Mouse (Mus musculus) stomach, postnatal 0 days (tissue): Measurements from ENCODE around the gene Prok2. TPM values are rescaled to one million over a fixed set of nuclear protein-coding genes. Genes with fewer than 3 reads are reported as not detected.

Source experiments
- ATAC-seq: fragments of 200-750 bp; cut with Nextera tagmentation; 2 replicates; pipeline ENCODE4 v1.8.0; 2017; ENCODE audit not compliant: low FRiP score, low TSS enrichment
- DNase-seq: peaks from one replicate; pipeline ENCODE4 v3.0.0-alpha.2; 2016; ENCODE audit warnings: low spot score
- H3K27ac ChIP-seq: fragments of 300-500 bp; sonication (generic); replicated peaks from 2 replicates; pipeline ENCODE4 v1.5.1; 2014; ENCODE audit warnings: mild to moderate bottlenecking, control low read depth
- H3K27me3 ChIP-seq: fragments of 300-500 bp; sonication (generic); 2 replicates; pipeline ENCODE4 v1.6.1; 2014; ENCODE audit warnings: low read length; ENCODE audit not compliant: control insufficient read depth, insufficient read depth
- H3K36me3 ChIP-seq: fragments of 300-500 bp; sonication (generic); 2 replicates; pipeline ENCODE4 v1.6.1; 2014; ENCODE audit warnings: low read length, mixed read lengths; ENCODE audit not compliant: control insufficient read depth, insufficient read depth
- H3K4me1 ChIP-seq: fragments of 300-500 bp; sonication (generic); replicated peaks from 2 replicates; pipeline ENCODE4 v1.6.1; 2014; ENCODE audit warnings: antibody characterized with exemption; ENCODE audit not compliant: control insufficient read depth, insufficient read depth
- H3K4me2 ChIP-seq: fragments of 300-500 bp; sonication (generic); replicated peaks from 2 replicates; pipeline ENCODE4 v1.6.1; 2014; ENCODE audit warnings: low read depth, mild to moderate bottlenecking, control low read depth, moderate library complexity
- H3K4me3 ChIP-seq: fragments of 300-500 bp; sonication (generic); 2 replicates; pipeline ENCODE4 v1.5.1; 2014; ENCODE audit warnings: low read depth, low read length, control low read depth
- H3K9ac ChIP-seq: fragments of 300-500 bp; sonication (generic); 2 replicates; pipeline ENCODE4 v1.6.1; 2014; ENCODE audit warnings: mild to moderate bottlenecking, low read length, control low read depth, mixed read lengths
- H3K9me3 ChIP-seq: fragments of 300-500 bp; sonication (generic); 2 replicates; pipeline ENCODE4 v1.6.1; 2016; ENCODE audit warnings: low read length; ENCODE audit not compliant: control insufficient read depth
- CTCF ChIP-seq: IDR thresholded peaks from 2 replicates; pipeline ENCODE4 v1.5.1; 2016; ENCODE audit warnings: antibody characterized with exemption, low read depth, mild to moderate bottlenecking, moderate library complexity
- EP300 ChIP-seq: optimal IDR thresholded peaks from 2 replicates; pipeline ENCODE3; 2016; ENCODE audit warnings: antibody characterized with exemption
- WGBS: fragments of 180-500 bp; shearing (Covaris S2); extraction: QIAGEN DNeasy Blood & Tissue Kit; methylation state at CpG from one replicate; pipeline ENCODE4 v1.1.7; 2014; 5-methylcytosine and 5-hydroxymethylcytosine counted together
- polyA plus RNA-seq: library from polyadenylated mRNA; unstranded; fragments of >200 nt; fragmentation: Nextera tagmentation; extraction: Ambion mirVana; gene quantifications from 2 replicates; pipeline ENCODE4 v1.2.1, GENCODE M21; 2015

Prok2 gene
- polyA plus RNA-seq, 1 experiment from 2014 or later: 0.15 TPM

- TF ChIP-seq EP300: no peak
- TF ChIP-seq CTCF: no peak
- WGBS: 72% methylated on average over 4 of the region's 4 CpGs
- Histone ChIP-seq H3K27me3 (peaks cover 9% of the 10 kb centered on the region), H3K4me1 (0 out of 2 replicates have a peak, but pooled peaks cover 4% of the 10 kb centered on the region), H3K4me3 (no peak overlapping the region), H3K9ac (no peak overlapping the region), H3K9me3 (no peaks in the 10 kb centered on the region), H3K27ac (no peak overlapping the region), H3K36me3 (no peaks in the 10 kb centered on the region), H3K4me2 (no peak overlapping the region)
- DNase-seq (no peak), ATAC-seq (no peak)
These were observed 3.7 kb upstream of the Prok2 start for GRCm38 (mm10) chr6:99729853-99730252.

DNA sequence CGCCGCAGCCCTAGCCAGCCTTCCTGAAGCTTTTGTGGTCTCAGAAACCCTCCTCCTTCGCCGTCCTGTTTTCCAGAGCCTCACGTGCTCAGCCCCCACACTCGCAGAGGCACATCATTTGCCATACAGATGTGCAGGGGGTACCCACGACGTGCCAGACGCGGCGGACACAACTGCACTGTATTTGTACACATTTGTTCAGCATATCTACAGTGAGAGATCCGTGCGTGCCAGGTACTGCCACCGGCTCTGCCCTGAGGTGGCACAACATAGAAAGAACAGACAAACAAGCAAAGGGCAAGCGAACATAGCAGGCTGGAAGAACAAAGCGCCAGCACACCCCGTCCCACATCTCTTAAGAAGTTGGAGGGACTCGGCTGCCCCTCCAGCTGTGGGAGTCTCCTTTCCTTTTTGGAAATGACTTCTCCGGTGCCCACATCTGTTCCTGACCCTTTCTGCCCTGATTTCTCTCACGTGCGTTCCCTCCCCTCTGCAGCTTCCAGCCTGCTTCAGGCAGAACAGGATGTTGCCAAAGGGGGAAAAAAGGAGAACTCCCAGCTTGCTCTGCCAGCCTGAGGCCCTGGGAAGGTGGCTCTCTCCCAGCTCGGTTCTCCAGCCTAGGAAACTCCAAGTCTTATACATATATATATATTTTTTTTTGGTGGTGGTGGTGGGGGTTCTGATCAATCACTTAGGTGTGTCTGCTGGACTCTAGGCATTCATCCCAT, 548 bp upstream of the Prok2 start:
- no peaks in the 10 kb centered on the region for H3K9me3 ChIP-seq
- no peak overlapping the region for H3K27ac ChIP-seq
- 5% methylated on average over 22 of the region's 22 CpGs for WGBS
- peak overlapping the region; percentile 41 for H3K4me3 ChIP-seq
- DNase-seq: peak; percentile 25
- H3K4me1 ChIP-seq: 0 out of 2 replicates have a peak, but pooled peaks cover 4% of the 10 kb centered on the region
- no peak overlapping the region for H3K9ac ChIP-seq
- H3K4me2 ChIP-seq: peak overlapping the region; percentile 72
- H3K36me3 ChIP-seq: no peaks in the 10 kb centered on the region
- H3K27me3 ChIP-seq: peaks cover 9% of the 10 kb centered on the region
- TF ChIP-seq CTCF: no peak
- no peak for TF ChIP-seq EP300
- ATAC-seq: peak; percentile 47; the same call in 1 of the 2 replicates

- TF ChIP-seq CTCF (no peak), EP300 (no peak)
- WGBS: 90% methylated on average over 9 of the region's 9 CpGs
- Histone ChIP-seq H3K27ac (no peak overlapping the region), H3K27me3 (peaks cover 9% of the 10 kb centered on the region), H3K9ac (no peak overlapping the region), H3K4me2 (no peak overlapping the region), H3K4me3 (no peak overlapping the region), H3K36me3 (no peaks in the 10 kb centered on the region), H3K9me3 (no peaks in the 10 kb centered on the region), H3K4me1 (0 out of 2 replicates have a peak, but pooled peaks cover 4% of the 10 kb centered on the region)
- ATAC-seq: no peak
- no peak for DNase-seq
These were observed 3.8 kb downstream of the Prok2 start for GRCm38 (mm10) chr6:99722390-99722789.

GRCm38 (mm10) chr6:99721032-99721431, 5.2 kb downstream of the Prok2 start:
- Histone ChIP-seq H3K27ac (no peak overlapping the region), H3K4me1 (no peaks in the 10 kb centered on the region), H3K36me3 (no peaks in the 10 kb centered on the region), H3K4me3 (no peak overlapping the region), H3K4me2 (no peak overlapping the region), H3K9me3 (no peaks in the 10 kb centered on the region), H3K9ac (no peak overlapping the region), H3K27me3 (peaks cover under 1% of the 10 kb centered on the region; the same call in 1 of the 2 replicates)
- ATAC-seq: no peak
- TF ChIP-seq CTCF (no peak), EP300 (no peak)
- WGBS: 77% methylated on average over 9 of the region's 9 CpGs
- DNase-seq: no peak

GRCm38 (mm10) chr6:99715913-99716312, 10.3 kb downstream of the Prok2 start:
- Histone ChIP-seq H3K9me3 (no peaks in the 10 kb centered on the region), H3K4me2 (no peak overlapping the region), H3K27me3 (no peaks in the 10 kb centered on the region), H3K4me3 (no peak overlapping the region), H3K27ac (no peak overlapping the region), H3K36me3 (no peaks in the 10 kb centered on the region), H3K9ac (no peak overlapping the region), H3K4me1 (no peaks in the 10 kb centered on the region)
- DNase-seq (no peak), ATAC-seq (no peak)
- WGBS: 61% methylated on average over 6 of the region's 6 CpGs
- no peak for TF ChIP-seq EP300
- peak; percentile 12; the same call in 1 of the 2 replicates for TF ChIP-seq CTCF

GRCm38 (mm10) chr6:99715191-99715590, 11.0 kb downstream of the Prok2 start:
- DNase-seq: no peak
- H3K27me3 ChIP-seq: no peaks in the 10 kb centered on the region
- TF ChIP-seq EP300 (no peak), CTCF (no peak)
- no peak for ATAC-seq
- no peak overlapping the region for H3K4me3 ChIP-seq
- no peak overlapping the region for H3K4me2 ChIP-seq
- no peak overlapping the region for H3K9ac ChIP-seq
- H3K4me1 ChIP-seq: no peaks in the 10 kb centered on the region
- WGBS: 57% methylated on average over 6 of the region's 6 CpGs
- no peaks in the 10 kb centered on the region for H3K36me3 ChIP-seq
- H3K27ac ChIP-seq: no peak overlapping the region
- no peaks in the 10 kb centered on the region for H3K9me3 ChIP-seq
